Mouse (Mus musculus) retina, embryonic 14.5 days (tissue): Measurements from ENCODE around the gene Il15.

Experiments used
- DNase-seq: peaks from one replicate; pipeline ENCODE4 v3.0.0-alpha.2; 2015; ENCODE audit warnings: low spot score

Gene Il15

DNA sequence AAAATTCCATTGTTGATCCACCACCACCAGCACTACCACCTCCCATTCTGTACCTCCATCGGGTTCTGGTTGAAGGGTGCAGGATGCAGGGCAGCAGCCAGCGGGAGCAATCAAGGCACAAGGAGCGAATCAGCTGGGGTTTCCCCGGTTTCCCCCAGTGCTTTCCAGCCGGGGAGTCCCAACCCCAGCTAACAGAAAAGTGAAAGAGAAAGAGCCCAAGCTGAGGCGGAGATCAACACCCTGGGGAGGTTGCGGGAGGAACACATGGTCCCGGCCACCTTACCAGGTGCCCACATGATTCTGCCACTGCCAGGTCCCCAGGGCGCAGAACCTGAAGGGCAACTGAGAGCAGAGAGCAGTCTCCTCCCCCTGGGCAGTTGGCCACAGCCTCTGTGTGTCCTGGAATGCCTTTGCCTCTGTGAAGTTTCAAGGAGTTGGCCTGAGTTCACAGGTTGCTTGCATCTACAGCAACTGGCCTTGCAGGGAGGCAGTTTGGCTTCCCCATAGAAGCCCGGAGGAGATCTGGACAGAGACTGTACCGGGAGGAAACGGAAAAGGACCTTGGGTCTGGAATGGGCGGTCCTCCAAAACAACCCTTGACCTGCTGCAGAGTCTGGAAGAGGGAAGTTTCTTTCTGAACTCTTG, at the start of gene Il15:
Il15 (minus strand) TSS at position 537 of the 645 bp plus-strand sequence.
- peak; percentile 33 for DNase-seq

- DNase-seq = no peak
Measured at GRCm38 (mm10) chr8:82444897-82445296, 41.9 kb upstream of the Il15 start.

GRCm38 (mm10) chr8:82416587-82417340, 13.7 kb upstream of the Il15 start:
- no peak for DNase-seq

DNA sequence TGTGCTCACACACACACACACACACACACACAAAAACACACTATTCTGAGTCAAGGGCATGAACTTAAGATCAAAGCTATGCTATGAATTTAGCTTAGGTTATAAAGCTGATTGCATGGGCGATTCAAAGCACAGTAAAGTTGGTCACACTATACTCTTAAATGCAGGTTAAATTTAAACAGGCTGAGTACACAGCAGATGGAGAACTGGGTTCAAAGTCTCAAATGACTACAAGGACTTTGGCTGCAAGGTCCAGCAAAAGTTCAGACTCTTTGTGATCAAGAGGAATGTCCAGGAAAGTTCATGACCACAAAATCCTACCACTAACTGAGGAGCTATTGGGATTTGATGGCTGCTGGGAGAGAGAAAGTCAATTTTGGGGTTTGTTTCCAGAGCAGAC, 12.5 kb upstream of the Il15 start:
- DNase-seq = no peak

DNA sequence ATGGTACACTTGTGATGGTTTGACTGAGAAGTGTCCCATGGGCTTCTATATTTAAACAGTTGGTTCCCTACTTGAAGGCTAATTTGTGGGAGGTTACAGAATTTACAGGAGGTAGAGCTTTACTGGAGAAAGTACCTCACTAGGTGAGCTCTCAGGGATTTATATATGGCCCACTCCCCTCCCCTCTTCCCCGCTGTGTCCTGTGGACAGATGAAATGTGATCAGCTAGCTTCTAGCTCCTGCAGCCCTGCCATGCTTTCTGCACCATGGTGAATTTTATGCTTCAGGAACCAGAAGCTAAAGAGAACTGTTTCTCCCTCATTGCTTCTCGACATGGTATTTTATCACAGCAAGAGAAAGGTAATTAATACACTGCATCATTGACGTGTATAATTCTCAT, 7.1 kb upstream of the Il15 start:
- DNase-seq = no peak

DNA sequence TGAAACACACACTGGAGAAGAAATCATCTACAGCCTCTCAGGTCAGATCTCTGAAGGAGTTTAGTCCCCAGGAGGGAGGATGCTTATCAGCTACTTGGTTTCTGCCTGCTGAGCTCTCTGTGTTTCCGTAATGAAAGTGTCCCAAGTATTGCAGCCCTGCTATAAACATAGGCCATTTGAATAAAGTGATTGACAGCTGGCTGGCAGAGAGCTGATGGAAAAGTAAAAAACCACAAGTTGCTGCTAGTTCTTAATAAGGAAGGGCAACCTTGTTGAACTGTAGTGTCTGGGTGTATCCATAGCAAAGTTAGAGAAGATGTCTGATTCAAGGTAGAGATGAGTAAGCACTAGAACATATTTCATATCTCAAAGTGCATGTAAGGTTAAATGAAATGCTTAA, 4.0 kb upstream of the Il15 start:
- DNase-seq = no peak

- no peak for DNase-seq
Measured at GRCm38 (mm10) chr8:82404068-82404467, 1.0 kb upstream of the Il15 start.

DNA sequence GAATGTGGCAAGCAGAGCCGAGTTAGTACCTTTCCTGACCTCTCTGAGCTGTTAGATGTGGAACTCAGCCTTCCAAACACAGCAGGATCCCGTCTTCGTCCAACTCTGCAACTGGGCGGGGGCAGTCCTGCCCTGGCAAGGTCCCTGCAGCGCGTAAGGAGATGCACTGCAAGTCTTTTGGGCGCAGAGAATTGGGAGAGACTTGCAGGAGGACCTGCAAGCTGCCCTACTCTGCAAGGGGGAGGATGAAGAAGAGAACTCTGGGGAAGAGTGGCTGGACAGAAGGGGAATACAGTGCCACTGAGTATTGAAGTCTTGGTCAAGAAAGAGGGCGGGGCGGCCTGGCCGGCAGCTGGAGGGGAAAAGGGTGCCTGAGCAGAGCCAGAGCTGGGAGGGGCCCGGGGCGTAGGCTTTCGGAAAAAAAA, 749 bp downstream of the Il15 start:
- DNase-seq = peak; percentile 21

GRCm38 (mm10) chr8:82401490-82401889, 1.5 kb downstream of the Il15 start:
- no peak for DNase-seq

GRCm38 (mm10) chr8:82401059-82401458, 2.0 kb downstream of the Il15 start:
- no peak for DNase-seq

DNA sequence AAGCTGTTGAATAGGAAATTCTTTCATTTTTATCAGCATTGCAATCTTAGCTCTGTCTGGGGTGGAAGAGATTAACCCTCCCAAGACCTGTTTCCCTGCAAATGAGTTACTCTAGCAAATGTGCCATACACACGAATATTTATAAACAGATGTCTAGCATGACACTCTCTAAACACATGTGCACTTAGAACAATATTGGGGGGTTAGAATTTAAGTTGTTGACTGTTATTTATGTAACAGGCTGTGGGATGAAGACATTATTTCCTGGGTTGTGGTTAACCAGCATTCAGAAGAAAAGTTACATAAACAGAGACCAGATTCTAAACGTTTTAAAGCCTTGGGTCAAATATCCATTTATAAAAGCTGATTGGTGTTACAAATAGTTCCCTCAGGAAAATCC, 2.6 kb downstream of the Il15 start:
- DNase-seq = no peak

DNA sequence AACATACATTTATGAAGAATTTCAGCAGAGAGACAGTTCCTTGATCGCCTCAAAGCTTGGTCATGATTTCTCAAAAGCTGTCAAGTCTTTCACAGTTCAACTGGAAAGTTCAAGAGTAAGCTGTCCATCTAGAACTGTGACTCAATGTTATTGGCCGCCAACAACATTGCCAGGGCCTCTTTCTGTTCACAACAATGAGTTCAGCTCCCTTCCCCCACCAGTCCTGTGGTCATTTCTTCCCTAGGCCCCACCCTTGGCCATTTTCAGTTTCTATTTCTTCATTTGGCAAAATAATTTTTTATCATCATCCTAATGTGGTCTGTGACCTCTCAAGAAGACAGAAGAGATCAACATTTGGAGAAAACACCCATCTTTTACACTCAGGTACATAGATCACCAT, 4.5 kb downstream of the Il15 start:
- no peak for DNase-seq

- DNase-seq = no peak
Measured at GRCm38 (mm10) chr8:82391258-82391657, 11.8 kb downstream of the Il15 start.

DNA sequence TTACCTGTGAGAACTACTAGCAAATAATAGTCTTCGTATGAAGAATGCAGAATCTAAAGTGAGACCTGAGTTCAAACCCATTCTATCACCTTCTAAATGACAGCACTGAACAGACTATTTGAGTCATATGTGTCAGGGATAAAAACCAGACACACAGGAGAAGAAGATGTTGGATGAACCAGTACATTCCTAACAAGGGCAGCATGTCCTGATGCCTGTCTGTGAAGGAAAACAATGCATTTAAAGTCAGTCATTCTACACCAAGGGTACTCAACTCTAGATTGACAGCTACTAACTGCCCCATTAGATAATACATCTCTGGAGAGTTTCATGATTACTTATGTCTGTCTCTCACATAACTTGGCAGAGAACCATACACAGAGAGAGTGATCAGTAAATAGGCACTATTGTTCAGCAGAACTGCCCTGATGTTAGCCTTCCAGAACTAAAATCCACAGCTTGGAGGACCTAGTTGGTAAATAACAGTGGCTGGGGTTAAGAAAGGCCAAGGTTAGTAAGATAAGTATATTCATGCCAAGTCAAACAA, 14.6 kb downstream of the Il15 start:
- no peak for DNase-seq

DNA sequence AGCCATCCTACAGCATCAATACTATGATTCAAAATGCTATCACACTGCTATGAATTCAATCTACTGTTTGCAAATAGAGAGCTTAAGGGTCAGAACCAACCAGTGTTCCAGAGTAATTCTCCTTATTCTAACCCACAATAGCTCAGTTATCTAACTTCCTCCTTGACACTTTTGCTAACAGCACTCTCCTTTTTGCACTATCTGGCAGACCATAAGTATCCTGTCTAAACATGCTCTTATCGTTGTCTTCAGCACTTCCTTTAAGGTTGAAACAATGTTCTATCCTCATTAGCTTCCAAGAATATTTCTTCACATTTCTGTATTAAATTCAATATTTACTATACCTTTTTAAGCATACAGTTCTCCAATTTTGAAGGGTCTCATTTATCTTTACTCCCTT, 15.4 kb downstream of the Il15 start:
- DNase-seq = no peak

GRCm38 (mm10) chr8:82385867-82386266, 17.2 kb downstream of the Il15 start:
- DNase-seq = no peak

GRCm38 (mm10) chr8:82384458-82385234, 18.4 kb downstream of the Il15 start:
- no peak for DNase-seq

- no peak for DNase-seq
Measured at GRCm38 (mm10) chr8:82383346-82383745, 19.7 kb downstream of the Il15 start.

DNA sequence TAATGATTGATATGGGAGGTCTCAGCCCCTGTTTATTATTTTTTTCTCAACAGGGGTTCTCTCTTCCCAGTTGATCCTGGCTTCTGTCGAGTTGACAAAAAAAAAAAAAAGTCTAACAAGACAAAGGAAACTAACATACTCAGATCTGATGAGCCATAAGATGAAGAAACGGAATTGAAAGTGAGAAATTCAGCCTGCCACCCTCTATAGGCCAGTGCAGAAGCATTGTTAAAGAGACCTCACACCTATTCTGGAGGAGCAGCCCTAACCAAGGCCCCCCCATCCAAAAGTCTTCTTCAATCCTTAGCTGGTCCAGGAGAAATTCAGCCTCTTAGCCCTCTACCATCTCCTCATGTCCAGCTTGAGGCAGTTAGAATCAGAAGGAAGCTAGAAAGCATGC, 20.7 kb downstream of the Il15 start:
- DNase-seq = no peak

DNA sequence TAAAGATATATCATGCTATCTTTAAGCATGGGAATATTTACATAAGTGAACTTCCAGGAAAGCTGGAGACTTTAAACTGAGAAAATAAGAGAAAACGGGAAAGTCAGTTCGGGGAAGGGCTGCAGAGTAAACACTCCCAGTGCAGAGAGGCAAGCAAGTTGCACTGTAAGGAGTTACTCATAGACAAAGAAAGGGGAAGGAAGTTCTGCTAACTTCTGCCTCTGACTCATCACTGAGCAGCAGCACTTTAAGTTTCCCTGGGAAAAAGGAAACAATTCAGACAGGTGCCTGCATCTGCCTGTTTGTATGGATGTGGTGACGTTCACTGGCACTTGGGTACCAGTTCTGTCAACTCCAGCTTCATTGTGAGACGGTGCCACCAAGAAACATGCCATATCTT, 28.6 kb downstream of the Il15 start:
- no peak for DNase-seq

GRCm38 (mm10) chr8:82372846-82373245, 30.2 kb downstream of the Il15 start:
- DNase-seq = no peak

GRCm38 (mm10) chr8:82370657-82371056, 32.4 kb downstream of the Il15 start:
- DNase-seq = no peak

DNA sequence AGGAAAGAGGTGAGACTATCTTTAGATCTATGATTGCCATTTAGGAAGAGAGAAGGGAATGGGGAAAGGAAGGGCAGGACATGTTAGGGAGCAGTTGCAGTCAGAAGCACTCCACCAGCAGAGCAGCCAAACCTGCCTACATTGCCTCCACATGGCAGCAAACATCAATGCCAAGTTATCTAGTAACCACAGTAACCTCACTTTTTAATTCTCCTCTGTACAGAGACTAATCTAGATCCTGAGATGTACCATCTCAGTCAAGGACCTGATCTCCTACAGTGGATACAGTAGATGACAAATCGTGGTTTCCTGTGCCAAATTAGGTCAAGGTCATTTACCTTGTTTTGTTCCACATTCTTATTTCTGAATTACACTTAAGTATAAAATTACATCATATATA, 42.0 kb downstream of the Il15 start:
- DNase-seq = no peak
